Mouse (Mus musculus) olfactory bulb, adult 2 months (tissue): ENCODE measurements around the gene Nrgn.

Source experiments
- CTCF ChIP-seq: fragments of 200-500 bp; IDR thresholded peaks from 2 replicates; pipeline ENCODE4 v1.5.1; 2012; ENCODE audit warnings: low read depth, mild to moderate bottlenecking, low read length, moderate library complexity; ENCODE audit not compliant: insufficient read depth
- POLR2A ChIP-seq: fragments of 200-500 bp; IDR thresholded peaks from 2 replicates; pipeline ENCODE4 v1.6.1; 2012; ENCODE audit warnings: mild to moderate bottlenecking, low read depth, low read length, moderate library complexity; ENCODE audit not compliant: insufficient read depth

- no peak for TF ChIP-seq POLR2A
- no peak for TF ChIP-seq CTCF
Observed at GRCm38 (mm10) chr9:37576436-37576930, 23.8 kb upstream of the Nrgn start.
